9 mouse cellular contexts compared by ENCODE assay signal in the genomic region with DNA sequence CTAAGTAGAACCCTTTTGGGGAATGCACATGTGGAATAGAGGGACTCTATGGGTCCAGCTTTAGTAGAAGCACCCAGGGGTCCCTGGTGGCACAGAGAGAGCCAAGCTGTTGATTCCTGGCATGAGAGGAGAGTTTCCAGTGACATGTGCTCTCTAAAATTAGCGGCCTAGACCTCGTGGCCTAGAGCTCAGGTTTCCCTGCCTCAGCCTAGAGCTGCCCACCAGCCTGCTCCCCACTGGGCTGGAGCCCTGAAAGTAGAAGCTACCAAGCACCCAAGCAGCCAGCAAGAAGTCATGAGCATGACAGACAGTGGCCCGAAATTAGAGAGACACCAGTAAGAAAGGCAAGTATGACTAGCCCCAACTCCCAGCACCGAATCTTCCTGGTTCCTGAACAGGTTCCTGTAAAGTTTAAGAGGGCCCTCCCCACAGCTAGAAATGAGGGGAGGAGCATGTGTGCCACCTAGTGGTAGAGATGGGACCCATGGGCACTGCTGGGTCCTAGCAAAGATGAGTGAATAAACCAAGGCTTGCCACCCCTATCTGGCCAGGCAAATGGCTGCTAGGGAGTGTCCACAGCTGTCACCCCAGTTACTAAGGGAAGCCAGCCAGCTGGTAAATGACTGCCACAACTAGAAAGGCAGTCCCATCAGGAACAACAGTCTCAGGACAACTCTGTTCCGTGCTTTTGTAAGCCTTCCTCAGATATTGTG. TPM values are rescaled to one million over a fixed set of nuclear protein-coding genes. Genes with fewer than 3 reads are reported as not detected.
A peak's percentile ranks its signal among the peaks of the same experiment; 100 is the strongest.
DNase-seq lines count a peak whose midpoint lies in the region; ATAC-seq and TF ChIP-seq lines count a peak whose summit lies in the region.
"Had no signal": no experiment of that assay in that cellular context is flagged by ENCODE, and none has a peak within 500 bp of the region (broad histone marks: within the 10 kb centered on the region; RNA-seq: fewer than 3 reads in every experiment).

No protein-coding gene starts in this region.

- no peaks in the 10 kb centered on the region for H3K9me3 ChIP-seq in heart, embryonic 11.5 days (replicated peaks; ENCODE audit: control insufficient read depth, low read length)
- no peaks in the 10 kb centered on the region for H3K9me3 ChIP-seq in G1E (replicated peaks)
- H3K9me3 ChIP-seq in kidney, embryonic 14.5 days (ENCODE audit: control insufficient read depth, low read length), result no peaks in the 10 kb centered on the region
- H3K9me3 ChIP-seq: limb, embryonic 15.5 days had no signal

- H3K27me3 ChIP-seq in heart, adult 2 months (ENCODE audit: control insufficient read depth, insufficient read depth, low read length), result no peaks in the 10 kb centered on the region
- H3K27me3 ChIP-seq in heart, embryonic 11.5 days (ENCODE audit: control insufficient read depth, insufficient read depth, low read length), result no peaks in the 10 kb centered on the region; the same call in 1 of the 2 replicates
- H3K27me3 ChIP-seq in G1E (ENCODE audit: insufficient read depth, low read length), result no peaks in the 10 kb centered on the region
- H3K27me3 ChIP-seq in kidney, embryonic 14.5 days (ENCODE audit: control insufficient read depth, insufficient read depth, low read length), result no peaks in the 10 kb centered on the region
- H3K27me3 ChIP-seq: limb, embryonic 15.5 days had no signal

- H3K36me3 ChIP-seq in heart, adult 2 months (ENCODE audit: control insufficient read depth, insufficient read depth, low read length), result 0 out of 2 replicates have a peak, but pooled peaks cover under 1% of the 10 kb centered on the region
- no peaks in the 10 kb centered on the region for H3K36me3 ChIP-seq in heart, embryonic 11.5 days (ENCODE audit: control insufficient read depth, insufficient read depth, low read length)
- peaks cover 92% of the 10 kb centered on the region for H3K36me3 ChIP-seq in G1E (replicated peaks)
- H3K36me3 ChIP-seq in kidney, embryonic 14.5 days (ENCODE audit: control insufficient read depth, insufficient read depth, low read length), result peaks cover 22% of the 10 kb centered on the region; the same call in 1 of the 2 replicates

- 0 out of 2 replicates have a peak, but pooled peaks have one; percentile 18 for TF ChIP-seq EP300 in heart, adult 2 months (IDR thresholded peaks at IDR 0.05; ENCODE audit: insufficient read depth, low read depth, low read length)

- H3K4me1 ChIP-seq in heart, adult 2 months (ENCODE audit: control insufficient read depth, insufficient read depth, low read length), result peaks cover 4% of the 10 kb centered on the region
- no peaks in the 10 kb centered on the region for H3K4me1 ChIP-seq in heart, embryonic 11.5 days (ENCODE audit: control insufficient read depth, insufficient read depth, low read length)
- H3K4me1 ChIP-seq in G1E (ENCODE audit: insufficient read depth, low read depth, low read length), result no peaks in the 10 kb centered on the region
- no peaks in the 10 kb centered on the region for H3K4me1 ChIP-seq in kidney, embryonic 14.5 days (ENCODE audit: control insufficient read depth, insufficient read depth, low read length)
- H3K4me1 ChIP-seq: limb, embryonic 15.5 days had no signal

- peak; percentile 58 to 63 for DNase-seq in heart, adult 2 months
- no peak for DNase-seq in G1E (ENCODE audit: low spot score)
- peak; percentile 71 for DNase-seq in cerebellum, adult 9-10 months
- peak; percentile 59 for DNase-seq in gastrocnemius, postnatal 25 days
- peak; percentile 61 for DNase-seq in lung, postnatal 14 days
- peak; percentile 15 to 53 for DNase-seq in spleen, postnatal 10 days (ENCODE audit: low spot score in 2 of 2)

- 0 out of 2 replicates have a peak, but pooled peaks have one; percentile 24 for TF ChIP-seq POLR2A in heart, adult 2 months (IDR thresholded peaks at IDR 0.05; ENCODE audit: insufficient read depth, low read depth, low read length)

- WGBS in heart, adult 2 months, result 49% methylated on average over 5 of the region's 5 CpGs
- WGBS in heart, embryonic 11.5 days (ENCODE audit: insufficient replicate concordance), result 73% methylated on average over 5 of the region's 5 CpGs
- 75% methylated on average over 5 of the region's 5 CpGs for WGBS in kidney, embryonic 14.5 days

- H3K4me3 ChIP-seq in heart, adult 2 months, result no peak overlapping the region
- no peak overlapping the region for H3K4me3 ChIP-seq in heart, embryonic 11.5 days (ENCODE audit: low read depth, low read length)
- H3K4me3 ChIP-seq in G1E (ENCODE audit: low read depth, low read length), result no peak overlapping the region
- no peak overlapping the region for H3K4me3 ChIP-seq in kidney, embryonic 14.5 days (ENCODE audit: low read length)
- H3K4me3 ChIP-seq: limb, embryonic 15.5 days had no signal

- peak; percentile 81 for TF ChIP-seq CTCF in heart, adult 2 months (IDR thresholded peaks at IDR 0.05)
- peak; percentile 25 for TF ChIP-seq CTCF in G1E (IDR thresholded peaks at IDR 0.05; ENCODE audit: low read depth, low read length)

- no peaks in the 10 kb centered on the region for H3K79me2 ChIP-seq in heart, adult 2 months (replicated peaks; ENCODE audit: control insufficient read depth, insufficient read depth, low read length)

- no peak overlapping the region for H3K4me2 ChIP-seq in heart, embryonic 11.5 days
- H3K4me2 ChIP-seq in kidney, embryonic 14.5 days (replicated peaks; ENCODE audit: low read depth, low read length), result no peak overlapping the region
- H3K4me2 ChIP-seq: limb, embryonic 15.5 days had no signal

- peak overlapping the region; percentile 54 for H3K9ac ChIP-seq in heart, adult 2 months (ENCODE audit: low read depth, low read length)
- no peak overlapping the region for H3K9ac ChIP-seq in heart, embryonic 11.5 days (ENCODE audit: low read depth, low read length)
- no peak overlapping the region for H3K9ac ChIP-seq in kidney, embryonic 14.5 days (ENCODE audit: low read depth, low read length)
- H3K9ac ChIP-seq: limb, embryonic 15.5 days had no signal

- H3K27ac ChIP-seq in heart, adult 2 months, result peak overlapping the region; percentile 66
- no peak overlapping the region for H3K27ac ChIP-seq in heart, embryonic 11.5 days (ENCODE audit: low read depth, low read length)
- H3K27ac ChIP-seq in kidney, embryonic 14.5 days (ENCODE audit: low read depth, low read length), result no peak overlapping the region
- H3K27ac ChIP-seq: limb, embryonic 15.5 days had no signal

- no peak for ATAC-seq in heart, embryonic 11.5 days (replicated peaks; ENCODE audit: insufficient number of reproducible peaks, low FRiP score, low TSS enrichment)
- no peak for ATAC-seq in G1E (ENCODE audit: extremely low read depth, insufficient number of reproducible peaks, low FRiP score, poor library complexity, severe bottlenecking)
- 0 out of 2 replicates have a peak, but pooled peaks have one; percentile 57 for ATAC-seq in kidney, embryonic 14.5 days (ENCODE audit: low FRiP score, low TSS enrichment)

- intact Hi-C loops in heart, adult 2 months (cut with DNase I), result loop anchor here (2.0 to 5.0 kb wide), 2 partner anchors 16 to 639 kb away; no protein-coding TSS in a partner anchor

RNA-seq across cellular contexts. Expression of gene Slc6a8, which starts 18.1 kb away (rescaled TPM):
- 100 to 1,000 TPM; 155 to 179 TPM for total RNA-seq in heart, adult 2 months (2021)
- polyA plus RNA-seq in heart, adult 2 months (2012; rRNA removed), result 155 and 205 TPM in 2 replicates
- 6.9 and 8.2 TPM in 2 replicates for polyA plus RNA-seq in heart, embryonic 11.5 days (2014; fragmentation: Nextera tagmentation; extraction: Ambion mirVana)
- total RNA-seq in G1E (2014; fragmentation: Nextera tagmentation) (4.1 and 6.1 TPM in 2 replicates), G1E (2017) (9.9 and 12.7 TPM in 2 replicates)
- 1.6 and 2.1 TPM in 2 replicates for polyA plus RNA-seq in G1E (2012)
- 100 to 1,000 TPM in 1 of 2 experiments, 10 to 100 TPM in 1; 96.2 to 127 TPM for total RNA-seq in gastrocnemius, postnatal 25 days (2021)
- 9.0 and 10.4 TPM in 2 replicates for polyA plus RNA-seq in kidney, embryonic 14.5 days (2014; fragmentation: Nextera tagmentation; extraction: Ambion mirVana)

RNA-seq across cellular contexts. Expression of gene Bcap31, which starts 24.9 kb away (rescaled TPM):
- total RNA-seq in heart, adult 2 months (2021), result 10 to 100 TPM; 71.8 to 79.5 TPM
- polyA plus RNA-seq in heart, adult 2 months (2012; rRNA removed), result 43.1 and 70.9 TPM in 2 replicates
- 171 and 188 TPM in 2 replicates for polyA plus RNA-seq in heart, embryonic 11.5 days (2014; fragmentation: Nextera tagmentation; extraction: Ambion mirVana)
- total RNA-seq in G1E (2014; fragmentation: Nextera tagmentation) (83.2 and 98.4 TPM in 2 replicates), G1E (2017) (215 and 222 TPM in 2 replicates)
- 13.5 and 16.0 TPM in 2 replicates for polyA plus RNA-seq in G1E (2012)
- 10 to 100 TPM; 45.9 to 58.5 TPM for total RNA-seq in gastrocnemius, postnatal 25 days (2021)
- polyA plus RNA-seq in kidney, embryonic 14.5 days (2014; fragmentation: Nextera tagmentation; extraction: Ambion mirVana), result 228 and 265 TPM in 2 replicates

RNA-seq across cellular contexts. Expression of gene Abcd1, which starts 25.3 kb away (rescaled TPM):
- total RNA-seq in heart, adult 2 months (2021), result 10 to 100 TPM; 25.4 to 29.7 TPM
- polyA plus RNA-seq in heart, adult 2 months (2012; rRNA removed), result 32.9 and 35.3 TPM in 2 replicates
- 8.1 and 9.2 TPM in 2 replicates for polyA plus RNA-seq in heart, embryonic 11.5 days (2014; fragmentation: Nextera tagmentation; extraction: Ambion mirVana)
- total RNA-seq in G1E (2014; fragmentation: Nextera tagmentation) (15.8 and 17.1 TPM in 2 replicates), G1E (2017) (6.3 and 7.0 TPM in 2 replicates)
- 17.6 and 19.4 TPM in 2 replicates for polyA plus RNA-seq in G1E (2012)
- total RNA-seq in gastrocnemius, postnatal 25 days (2021), result 10 to 100 TPM; 22.8 to 30.4 TPM
- polyA plus RNA-seq in kidney, embryonic 14.5 days (2014; fragmentation: Nextera tagmentation; extraction: Ambion mirVana), result 9.3 and 12.0 TPM in 2 replicates

RNA-seq across cellular contexts. Expression of gene Pnck, which starts 31.2 kb away (rescaled TPM):
- total RNA-seq in heart, adult 2 months (2021), result 1 to 10 TPM; 6.5 to 8.0 TPM
- polyA plus RNA-seq in heart, adult 2 months (2012; rRNA removed), result 15.8 and 20.4 TPM in 2 replicates
- 11.1 and 12.2 TPM in 2 replicates for polyA plus RNA-seq in heart, embryonic 11.5 days (2014; fragmentation: Nextera tagmentation; extraction: Ambion mirVana)
- total RNA-seq in G1E (2014; fragmentation: Nextera tagmentation) (not detected in 2 replicates), G1E (2017) (not detected in 2 replicates)
- polyA plus RNA-seq in G1E (2012), result not detected in 2 replicates
- total RNA-seq in gastrocnemius, postnatal 25 days (2021), result 10 to 100 TPM in 1 of 2 experiments, 1 to 10 TPM in 1; 8.6 to 10.3 TPM
- polyA plus RNA-seq in kidney, embryonic 14.5 days (2014; fragmentation: Nextera tagmentation; extraction: Ambion mirVana), result 14.1 and 16.3 TPM in 2 replicates

RNA-seq across cellular contexts. Expression of gene Dusp9, which starts 51.9 kb away (rescaled TPM):
- not detected for total RNA-seq in heart, adult 2 months (2021)
- 0.04 TPM in 1 of 2 replicates, not detected in the other for polyA plus RNA-seq in heart, adult 2 months (2012; rRNA removed)
- 2.8 and 5.4 TPM in 2 replicates for polyA plus RNA-seq in heart, embryonic 11.5 days (2014; fragmentation: Nextera tagmentation; extraction: Ambion mirVana)
- not detected in 2 replicates for total RNA-seq in G1E (2014; fragmentation: Nextera tagmentation)
- total RNA-seq in G1E (2017), result 0.16 and 0.23 TPM in 2 replicates
- polyA plus RNA-seq in G1E (2012), result 0.23 and 0.24 TPM in 2 replicates
- total RNA-seq in gastrocnemius, postnatal 25 days (2021), result not detected
- polyA plus RNA-seq in kidney, embryonic 14.5 days (2014; fragmentation: Nextera tagmentation; extraction: Ambion mirVana), result 9.6 and 26.6 TPM in 2 replicates

Comparison
In these comparisons a context has a peak if more than half of its experiments do, and no peak if none do; other contexts are left out.
1. RNA of gene Slc6a8, which starts 18.1 kb away (polyA plus RNA-seq): 155 to 205 TPM in heart, adult 2 months; 9.0 to 10.4 TPM in kidney, embryonic 14.5 days, 6.9 to 8.2 TPM in heart, embryonic 11.5 days and 1.6 to 2.1 TPM in G1E; every median in the first group is over 10 times any median in the second.